Mouse (Mus musculus): Measurements from ENCODE around the gene Clps. TPM values are rescaled to one million over a fixed set of nuclear protein-coding genes. Genes with fewer than 3 reads are reported as not detected.

The Clps gene
- polyA plus RNA-seq (2017; shearing (Covaris generic)): not detected

DNA sequence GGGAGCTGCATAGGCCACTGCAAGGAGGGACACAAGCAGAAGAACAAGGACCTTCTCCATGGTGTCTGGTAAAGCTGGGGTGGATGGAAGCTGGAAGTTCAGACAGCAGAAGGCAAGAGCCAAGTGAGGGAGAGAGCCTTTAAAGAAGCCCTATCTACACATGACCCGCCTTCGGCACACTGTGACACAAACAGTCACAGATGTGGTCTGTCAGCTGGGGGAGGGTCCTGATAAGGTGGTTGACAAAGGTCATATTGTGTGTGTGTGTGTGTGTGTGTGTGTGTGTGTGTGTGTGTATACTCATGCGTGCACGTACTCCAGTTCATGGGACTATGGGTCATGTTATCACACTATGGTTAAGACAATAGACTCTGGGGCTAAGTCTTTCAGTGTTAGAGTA is at the start of gene Clps:
Gene Clps, minus strand, starts transcription at position 169 of the 400 bp plus-strand sequence.

DNA sequence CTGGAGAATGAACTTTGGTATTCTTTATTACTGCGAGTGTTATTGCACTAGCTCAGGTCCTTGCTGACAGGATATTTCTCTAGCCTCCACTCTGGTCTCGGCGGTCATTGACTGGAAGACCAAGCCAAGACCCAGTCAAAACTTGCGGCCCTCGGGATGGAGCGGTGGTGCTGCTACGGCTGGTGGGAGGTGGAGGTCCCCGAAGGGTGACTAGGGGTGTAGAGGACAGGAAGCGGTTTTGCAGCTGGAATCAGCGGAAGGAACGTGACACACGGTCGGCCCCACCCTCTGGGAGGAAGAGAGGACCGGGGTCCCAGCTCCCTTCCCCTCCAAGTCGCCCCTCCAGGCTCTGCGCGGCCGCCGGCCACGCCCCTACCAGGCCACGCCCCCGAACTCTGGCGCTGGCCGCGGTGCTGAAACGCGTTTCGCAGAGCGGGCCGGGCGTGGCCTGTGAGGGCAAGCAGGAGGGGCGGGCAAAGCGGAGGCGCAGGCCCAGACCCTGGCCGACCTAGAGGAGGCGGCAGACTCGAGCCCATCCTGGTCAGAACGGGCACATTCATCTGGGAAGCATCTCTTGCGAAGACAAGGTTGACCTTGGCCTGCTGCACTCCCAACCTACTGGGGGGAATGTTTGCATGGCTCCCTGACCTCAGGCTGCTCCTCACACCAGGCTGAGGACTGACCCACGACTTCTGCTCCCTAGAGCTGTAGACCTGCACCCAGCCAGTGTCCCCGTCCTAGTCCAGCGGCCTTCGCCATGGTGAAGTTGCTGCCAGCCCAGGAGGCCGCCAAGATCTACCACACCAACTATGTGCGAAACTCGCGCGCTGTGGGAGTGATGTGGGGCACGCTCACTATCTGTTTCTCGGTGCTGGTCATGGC is 14.9 kb upstream of the Clps start, which contains the start of gene Lhfpl5:
Gene Lhfpl5, plus strand, starts transcription at position 398 of the 882 bp plus-strand sequence.

DNA sequence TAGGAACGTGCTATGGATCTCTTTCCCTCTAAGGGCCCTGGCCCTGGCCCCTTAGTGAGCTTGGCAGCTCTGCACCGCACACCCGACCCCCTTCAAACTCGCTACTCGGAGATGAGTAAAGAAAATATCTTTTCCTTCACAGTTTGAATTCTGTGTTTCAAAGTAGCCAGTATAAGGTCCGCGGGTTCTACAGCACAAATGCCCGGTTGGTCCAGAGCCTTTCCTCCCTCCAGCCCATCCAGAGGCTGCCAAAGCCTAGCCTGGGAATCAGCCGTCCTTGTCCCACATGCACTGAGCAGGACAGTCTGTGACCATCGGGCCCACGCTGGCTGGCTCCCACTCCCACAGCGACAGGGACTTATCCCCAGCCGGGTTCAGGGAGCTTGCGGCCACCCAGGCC is 11.5 kb downstream of the Clps start, which contains the start of gene Clpsl2:
Gene Clpsl2, plus strand, starts transcription at position 301 of the 400 bp plus-strand sequence.

DNA sequence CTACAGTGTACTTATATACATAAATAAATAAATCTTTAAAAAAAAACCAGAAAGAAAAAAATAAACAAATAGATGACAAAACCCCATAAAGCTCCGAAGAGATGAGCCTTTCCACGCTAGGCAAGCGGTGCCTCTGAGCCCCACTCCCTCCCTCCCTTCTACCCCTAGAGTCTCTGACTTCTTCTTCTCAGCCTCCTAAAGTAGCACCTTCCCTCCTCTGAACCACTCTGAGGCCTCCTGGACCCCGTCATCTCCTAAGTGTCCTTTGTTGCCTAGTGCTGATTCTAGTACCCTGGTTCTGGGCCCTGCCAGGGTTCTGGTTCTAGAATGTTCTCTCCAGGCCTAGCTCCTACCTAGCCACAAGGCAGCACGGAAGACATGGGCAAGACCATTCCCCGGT is 30.1 kb downstream of the Clps start, which contains the start of gene Armc12:
Gene Armc12, plus strand, starts transcription at position 301 of the 400 bp plus-strand sequence.

DNA sequence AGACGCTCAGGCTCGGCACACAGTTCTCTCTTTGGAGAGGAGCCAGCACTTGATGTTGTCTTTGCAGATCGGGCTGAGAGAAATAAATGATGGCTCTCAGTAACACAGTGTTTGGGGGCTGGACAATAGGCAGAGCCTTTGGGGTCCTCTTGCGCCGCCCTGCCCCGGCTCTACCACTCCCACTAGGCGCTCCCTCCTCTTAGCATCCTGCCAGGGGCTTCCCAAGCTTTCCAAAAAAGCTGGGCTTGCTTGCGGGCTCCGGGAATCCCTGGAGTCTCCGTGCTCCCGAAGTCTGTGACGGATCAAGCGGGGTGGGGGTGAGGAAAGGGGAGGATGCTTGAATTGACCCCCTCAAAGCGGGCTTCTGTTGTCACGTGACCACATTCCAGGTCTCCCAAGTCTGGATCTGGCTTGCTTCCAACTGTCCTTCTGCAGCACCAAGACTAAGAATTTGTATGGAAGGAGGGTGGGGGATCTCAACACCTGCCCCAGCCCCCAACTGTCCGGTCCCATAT is 43.1 kb downstream of the Clps start, which contains the start of gene Fkbp5:
Gene Fkbp5, minus strand, starts transcription at position 87 of the 515 bp plus-strand sequence.

Other genes starting within 250 kb of the Clps start
- 27.7 TPM for gene Fance, start 247.2 kb downstream of the Clps start, polyA plus RNA-seq (2017; shearing (Covaris generic))
- gene Rpl10a, start 232.3 kb downstream of the Clps start, polyA plus RNA-seq (2017; shearing (Covaris generic)): 503 TPM
- not detected for gene Tead3, start 209.9 kb downstream of the Clps start, polyA plus RNA-seq (2017; shearing (Covaris generic))
- gene Tulp1, start 195.5 kb downstream of the Clps start, polyA plus RNA-seq (2017; shearing (Covaris generic)): not detected
- gene Fkbp5, start 43.2 kb downstream of the Clps start, polyA plus RNA-seq (2017; shearing (Covaris generic)): 53.3 TPM
- gene Armc12, start 30.0 kb downstream of the Clps start, polyA plus RNA-seq (2017; shearing (Covaris generic)): not detected
- not detected for gene Clpsl2, start 11.4 kb downstream of the Clps start, polyA plus RNA-seq (2017; shearing (Covaris generic))
- gene Lhfpl5, start 14.9 kb upstream of the Clps start, polyA plus RNA-seq (2017; shearing (Covaris generic)): 1.1 TPM
- gene Srpk1, start 61.9 kb upstream of the Clps start, polyA plus RNA-seq (2017; shearing (Covaris generic)): 385 TPM
- 2.0 TPM for gene Slc26a8, start 129.5 kb upstream of the Clps start, polyA plus RNA-seq (2017; shearing (Covaris generic))
- 116 TPM for gene Mapk14, start 130.6 kb upstream of the Clps start, polyA plus RNA-seq (2017; shearing (Covaris generic))
- 9.8 TPM for gene AC170998.1, start 165.3 kb upstream of the Clps start, polyA plus RNA-seq (2017; shearing (Covaris generic))
- gene Mapk13, start 208.5 kb upstream of the Clps start, polyA plus RNA-seq (2017; shearing (Covaris generic)): not detected
- 16.0 TPM for gene Brpf3, start 240.3 kb upstream of the Clps start, polyA plus RNA-seq (2017; shearing (Covaris generic))

Measured in naive thymus-derived CD4-positive, alpha-beta T cell, adult 5 months (primary cell).